Mouse (Mus musculus): ENCODE data around the gene Tmem207. TPM values are rescaled to one million over a fixed set of nuclear protein-coding genes. Genes with fewer than 3 reads are reported as not detected.
"Not testable (repeated sequence)": the region's sequence is repeated elsewhere in the genome, so short reads cannot be mapped to it uniquely, and the experiment has no call there.

Gene Tmem207
- polyA plus RNA-seq, 1 experiment from 2014 or later, result not detected

- Histone ChIP-seq H3K27ac (replicated peaks; ENCODE audit: low read depth, low read length) (no peak overlapping the region), H3K9me3 (replicated peaks; ENCODE audit: control insufficient read depth, low read length) (no peaks in the 10 kb centered on the region), H3K36me3 (replicated peaks; ENCODE audit: control insufficient read depth, insufficient read depth, low read depth, low read length) (no peaks in the 10 kb centered on the region), H3K4me2 (ENCODE audit: low read depth, low read length) (no peak overlapping the region), H3K27me3 (ENCODE audit: control insufficient read depth, insufficient read depth, low read length) (no peaks in the 10 kb centered on the region), H3K4me1 (ENCODE audit: control insufficient read depth, insufficient read depth, low read length) (no peaks in the 10 kb centered on the region), H3K9ac (replicated peaks; ENCODE audit: low read length) (no peak overlapping the region), H3K4me3 (ENCODE audit: low read depth, low read length) (no peak overlapping the region)
- DNase-seq (ENCODE audit: low spot score), result no peak
- 81% methylated on average over 4 of the region's 4 CpGs for WGBS
- no peak for ATAC-seq (replicated peaks; ENCODE audit: insufficient number of reproducible peaks, low FRiP score, low TSS enrichment, low read depth)
Observed at GRCm38 (mm10) chr16:26504961-26505360, 21.6 kb downstream of the Tmem207 start.

- H3K27me3 ChIP-seq (ENCODE audit: control insufficient read depth, insufficient read depth, low read length), result no peaks in the 10 kb centered on the region
- H3K27ac ChIP-seq (replicated peaks; ENCODE audit: low read depth, low read length), result no peak overlapping the region
- ATAC-seq (replicated peaks; ENCODE audit: insufficient number of reproducible peaks, low FRiP score, low TSS enrichment, low read depth) (no peak), DNase-seq (ENCODE audit: low spot score) (no peak)
- H3K36me3 ChIP-seq (replicated peaks; ENCODE audit: control insufficient read depth, insufficient read depth, low read depth, low read length), result no peaks in the 10 kb centered on the region
- WGBS, result 86% methylated on average over 3 of the region's 3 CpGs
- H3K9me3 ChIP-seq (replicated peaks; ENCODE audit: control insufficient read depth, low read length), result no peaks in the 10 kb centered on the region
- no peak overlapping the region for H3K4me3 ChIP-seq (ENCODE audit: low read depth, low read length)
- no peak overlapping the region for H3K4me2 ChIP-seq (ENCODE audit: low read depth, low read length)
- no peak overlapping the region for H3K9ac ChIP-seq (replicated peaks; ENCODE audit: low read length)
- H3K4me1 ChIP-seq (ENCODE audit: control insufficient read depth, insufficient read depth, low read length), result no peaks in the 10 kb centered on the region
Observed at GRCm38 (mm10) chr16:26500738-26501137, 25.8 kb downstream of the Tmem207 start.

- H3K9me3 ChIP-seq (replicated peaks; ENCODE audit: control insufficient read depth, low read length); H3K4me1 ChIP-seq (ENCODE audit: control insufficient read depth, insufficient read depth, low read length); ATAC-seq (replicated peaks; ENCODE audit: insufficient number of reproducible peaks, low FRiP score, low TSS enrichment, low read depth); H3K27me3 ChIP-seq (ENCODE audit: control insufficient read depth, insufficient read depth, low read length); H3K4me2 ChIP-seq (ENCODE audit: low read depth, low read length); H3K36me3 ChIP-seq (replicated peaks; ENCODE audit: control insufficient read depth, insufficient read depth, low read depth, low read length); DNase-seq (ENCODE audit: low spot score); H3K9ac ChIP-seq (replicated peaks; ENCODE audit: low read length); H3K4me3 ChIP-seq (ENCODE audit: low read depth, low read length); H3K27ac ChIP-seq (replicated peaks; ENCODE audit: low read depth, low read length): not testable (repeated sequence)
- WGBS, result 92% methylated on average over 3 of the region's 3 CpGs
Observed at GRCm38 (mm10) chr16:26499705-26500104, 26.9 kb downstream of the Tmem207 start.

GRCm38 (mm10) chr16:26495721-26496120 is 30.8 kb downstream of the Tmem207 start:
- no peaks in the 10 kb centered on the region for H3K36me3 ChIP-seq (replicated peaks; ENCODE audit: control insufficient read depth, insufficient read depth, low read depth, low read length)
- DNase-seq (ENCODE audit: low spot score), result peak; percentile 54

GRCm38 (mm10) chr16:26471254-26471653 is 55.3 kb downstream of the Tmem207 start:
- Histone ChIP-seq H3K27me3 (ENCODE audit: control insufficient read depth, insufficient read depth, low read length) (no peaks in the 10 kb centered on the region), H3K4me1 (ENCODE audit: control insufficient read depth, insufficient read depth, low read length) (no peaks in the 10 kb centered on the region), H3K9ac (replicated peaks; ENCODE audit: low read length) (no peak overlapping the region), H3K4me3 (ENCODE audit: low read depth, low read length) (no peak overlapping the region), H3K36me3 (replicated peaks; ENCODE audit: control insufficient read depth, insufficient read depth, low read depth, low read length) (no peaks in the 10 kb centered on the region), H3K9me3 (replicated peaks; ENCODE audit: control insufficient read depth, low read length) (no peaks in the 10 kb centered on the region), H3K27ac (replicated peaks; ENCODE audit: low read depth, low read length) (no peak overlapping the region), H3K4me2 (ENCODE audit: low read depth, low read length) (no peak overlapping the region)
- ATAC-seq (replicated peaks; ENCODE audit: insufficient number of reproducible peaks, low FRiP score, low TSS enrichment, low read depth) (no peak), DNase-seq (ENCODE audit: low spot score) (no peak)
- 74% methylated on average over 4 of the region's 4 CpGs for WGBS

More at GRCm38 (mm10) chr16:26495721-26496120, 30.8 kb downstream of the Tmem207 start:
- no peaks in the 10 kb centered on the region for H3K27me3 ChIP-seq (ENCODE audit: control insufficient read depth, insufficient read depth, low read length)
- 18% methylated on average over 2 of the region's 2 CpGs for WGBS
- no peak overlapping the region for H3K4me2 ChIP-seq (ENCODE audit: low read depth, low read length)
- H3K9ac ChIP-seq (replicated peaks; ENCODE audit: low read length), result no peak overlapping the region
- no peaks in the 10 kb centered on the region for H3K9me3 ChIP-seq (replicated peaks; ENCODE audit: control insufficient read depth, low read length)
- no peak overlapping the region for H3K27ac ChIP-seq (replicated peaks; ENCODE audit: low read depth, low read length)
- ATAC-seq (replicated peaks; ENCODE audit: insufficient number of reproducible peaks, low FRiP score, low TSS enrichment, low read depth), result no peak
- no peaks in the 10 kb centered on the region for H3K4me1 ChIP-seq (ENCODE audit: control insufficient read depth, insufficient read depth, low read length)
- H3K4me3 ChIP-seq (ENCODE audit: low read depth, low read length), result no peak overlapping the region

GRCm38 (mm10) chr16:26466535-26466934 is 60.0 kb downstream of the Tmem207 start:
- WGBS, result 95% methylated on average over 4 of the region's 4 CpGs
- Histone ChIP-seq H3K27me3 (ENCODE audit: control insufficient read depth, insufficient read depth, low read length) (no peaks in the 10 kb centered on the region), H3K27ac (replicated peaks; ENCODE audit: low read depth, low read length) (no peak overlapping the region), H3K4me3 (ENCODE audit: low read depth, low read length) (no peak overlapping the region), H3K36me3 (replicated peaks; ENCODE audit: control insufficient read depth, insufficient read depth, low read depth, low read length) (no peaks in the 10 kb centered on the region), H3K4me2 (ENCODE audit: low read depth, low read length) (no peak overlapping the region), H3K4me1 (ENCODE audit: control insufficient read depth, insufficient read depth, low read length) (no peaks in the 10 kb centered on the region), H3K9ac (replicated peaks; ENCODE audit: low read length) (no peak overlapping the region), H3K9me3 (replicated peaks; ENCODE audit: control insufficient read depth, low read length) (no peaks in the 10 kb centered on the region)
- DNase-seq (ENCODE audit: low spot score), result no peak
- ATAC-seq (replicated peaks; ENCODE audit: insufficient number of reproducible peaks, low FRiP score, low TSS enrichment, low read depth), result no peak

GRCm38 (mm10) chr16:26462835-26463234 is 63.7 kb downstream of the Tmem207 start, which contains the start of gene Cldn16:
Gene Cldn16, plus strand, starts transcription at chr16:26463135.
- no peaks in the 10 kb centered on the region for H3K27me3 ChIP-seq (ENCODE audit: control insufficient read depth, insufficient read depth, low read length)
- 68% methylated on average over 7 of the region's 7 CpGs for WGBS

GRCm38 (mm10) chr16:26456182-26456581 is 70.4 kb downstream of the Tmem207 start:
- H3K4me1 ChIP-seq (ENCODE audit: control insufficient read depth, insufficient read depth, low read length), result no peaks in the 10 kb centered on the region; the same call in 1 of the 2 replicates
- H3K4me2 ChIP-seq (ENCODE audit: low read depth, low read length), result no peak overlapping the region
- H3K27ac ChIP-seq (replicated peaks; ENCODE audit: low read depth, low read length), result no peak overlapping the region
- no peaks in the 10 kb centered on the region for H3K27me3 ChIP-seq (ENCODE audit: control insufficient read depth, insufficient read depth, low read length)
- no peak overlapping the region for H3K9ac ChIP-seq (replicated peaks; ENCODE audit: low read length)
- DNase-seq (ENCODE audit: low spot score) (no peak), ATAC-seq (replicated peaks; ENCODE audit: insufficient number of reproducible peaks, low FRiP score, low TSS enrichment, low read depth) (no peak)
- no peak overlapping the region for H3K4me3 ChIP-seq (ENCODE audit: low read depth, low read length)
- WGBS, result 90% methylated on average over 2 of the region's 2 CpGs
- no peaks in the 10 kb centered on the region for H3K9me3 ChIP-seq (replicated peaks; ENCODE audit: control insufficient read depth, low read length)
- no peaks in the 10 kb centered on the region for H3K36me3 ChIP-seq (replicated peaks; ENCODE audit: control insufficient read depth, insufficient read depth, low read depth, low read length)

More at GRCm38 (mm10) chr16:26462835-26463234, 63.7 kb downstream of the Tmem207 start, which contains the start of gene Cldn16:
- H3K4me2 ChIP-seq (ENCODE audit: low read depth, low read length), result no peak within 1 kb of the TSS
- no peak within 1 kb of the TSS for H3K27ac ChIP-seq (replicated peaks; ENCODE audit: low read depth, low read length)
- no peak for ATAC-seq (replicated peaks; ENCODE audit: insufficient number of reproducible peaks, low FRiP score, low TSS enrichment, low read depth)
- H3K4me1 ChIP-seq (ENCODE audit: control insufficient read depth, insufficient read depth, low read length), result no peaks in the 10 kb centered on the region
- no peak for DNase-seq (ENCODE audit: low spot score)
- H3K36me3 ChIP-seq (replicated peaks; ENCODE audit: control insufficient read depth, insufficient read depth, low read depth, low read length), result no peaks in the 10 kb centered on the region
- no peaks in the 10 kb centered on the region for H3K9me3 ChIP-seq (replicated peaks; ENCODE audit: control insufficient read depth, low read length)
- H3K4me3 ChIP-seq (ENCODE audit: low read depth, low read length), result no peak within 1 kb of the TSS
- no peak within 1 kb of the TSS for H3K9ac ChIP-seq (replicated peaks; ENCODE audit: low read length)
